Mouse (Mus musculus): ENCODE data around the gene Rab28. TPM values are rescaled to one million over a fixed set of nuclear protein-coding genes. Genes with fewer than 3 reads are reported as not detected.
"Not testable (repeated sequence)": the region's sequence is repeated elsewhere in the genome, so short reads cannot be mapped to it uniquely, and the experiment has no call there.

Rab28 gene
- total RNA-seq (2021) = 10 to 100 TPM; 78.9 to 84.4 TPM
- long read RNA-seq, experiment 1, transcript Rab28-201 (7 exons, 1,635 nt) = minor isoform, 6 of 222 reads
- long read RNA-seq, experiment 1, transcript Rab28-203 (8 exons, 1,697 nt) = major isoform, 194 of 222 reads
- long read RNA-seq, experiment 1, partial matches to known transcripts = 3 of 222 reads
- long read RNA-seq, experiment 1, other reads (novel, unspliced or antisense) = 18 of 222 reads
- long read RNA-seq, experiment 2, transcript Rab28-203 (8 exons, 1,697 nt) = major isoform, 238 of 264 reads
- long read RNA-seq, experiment 2, partial matches to known transcripts = 5 of 264 reads
- long read RNA-seq, experiment 2, other reads (novel, unspliced or antisense) = 17 of 264 reads

DNA sequence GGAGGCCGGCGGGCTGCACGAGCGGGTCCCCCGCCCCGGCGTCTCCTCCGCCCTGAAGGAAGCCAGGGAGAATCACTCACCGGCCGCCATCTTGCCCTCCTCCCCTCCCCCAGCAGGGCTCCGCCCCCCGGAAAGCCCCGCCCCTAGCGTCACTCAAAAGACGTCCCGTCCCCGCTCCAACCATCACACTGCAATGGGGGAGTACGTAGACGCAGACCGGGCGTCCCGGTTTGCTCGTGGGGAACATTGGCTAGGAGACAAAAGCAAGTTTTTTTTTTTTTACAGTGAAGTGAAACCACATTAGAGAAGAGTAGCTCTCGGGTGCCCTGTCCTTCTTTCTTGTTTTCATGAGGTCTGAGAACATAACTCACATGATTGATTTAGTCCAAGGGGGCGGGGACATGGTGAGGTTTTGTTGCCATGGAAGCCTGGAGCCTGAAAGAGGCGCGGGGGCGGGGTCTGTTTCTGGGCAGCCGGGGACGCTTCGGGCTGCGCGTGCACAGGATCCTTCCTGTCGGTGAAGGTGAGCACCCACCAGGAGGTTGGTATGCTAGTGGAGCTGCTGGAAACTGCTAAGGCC is at the start of gene Rab28:
Gene Rab28 (minus strand): TSS at position 107 of the 580 bp plus-strand sequence.
- intact Hi-C loops (cut with DNase I) = no loop called here
- peak; percentile 89 to 92 for DNase-seq

DNA sequence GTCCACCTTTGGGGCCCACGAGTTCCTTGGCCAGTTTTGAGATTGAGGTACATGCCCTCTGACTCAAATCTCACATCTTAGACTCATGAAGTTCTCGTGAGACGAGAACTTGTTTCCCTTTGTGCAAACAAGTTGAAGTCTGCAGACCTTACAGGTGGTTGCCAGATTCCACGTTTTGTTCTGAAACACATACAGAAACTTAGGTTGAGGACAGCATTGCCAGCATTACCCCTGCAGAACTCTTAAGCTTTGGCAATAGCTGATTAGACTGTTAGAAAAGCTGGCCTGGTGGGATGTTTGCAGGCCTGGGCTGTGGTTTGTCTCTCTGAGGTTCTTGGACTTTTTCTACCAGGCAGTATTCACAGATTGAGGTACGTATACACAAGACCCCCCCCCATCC is 49.4 kb upstream of the Rab28 start:
- DNase-seq = no peak
- intact Hi-C loops (cut with DNase I) = no loop called here

DNA sequence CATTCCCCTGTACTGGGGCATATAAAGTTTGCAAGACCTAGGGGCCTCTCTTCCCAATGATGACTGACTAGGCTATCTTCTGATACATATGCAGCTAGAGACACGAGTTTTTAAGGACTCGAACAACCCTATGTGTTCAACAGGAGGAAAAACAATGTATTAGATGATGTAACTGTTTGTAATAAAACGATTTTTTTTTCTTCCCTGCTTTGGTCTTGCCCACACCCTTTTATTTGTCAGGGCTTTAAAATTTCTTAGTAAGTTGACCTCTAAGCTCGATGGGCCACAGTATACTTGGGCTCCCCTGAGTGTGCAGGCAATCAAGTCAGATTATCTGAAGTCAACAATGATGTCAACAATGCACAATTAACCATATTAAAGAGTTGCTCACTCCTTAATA is 48.4 kb upstream of the Rab28 start:
- intact Hi-C loops (cut with DNase I) = no loop called here
- DNase-seq = no peak

DNA sequence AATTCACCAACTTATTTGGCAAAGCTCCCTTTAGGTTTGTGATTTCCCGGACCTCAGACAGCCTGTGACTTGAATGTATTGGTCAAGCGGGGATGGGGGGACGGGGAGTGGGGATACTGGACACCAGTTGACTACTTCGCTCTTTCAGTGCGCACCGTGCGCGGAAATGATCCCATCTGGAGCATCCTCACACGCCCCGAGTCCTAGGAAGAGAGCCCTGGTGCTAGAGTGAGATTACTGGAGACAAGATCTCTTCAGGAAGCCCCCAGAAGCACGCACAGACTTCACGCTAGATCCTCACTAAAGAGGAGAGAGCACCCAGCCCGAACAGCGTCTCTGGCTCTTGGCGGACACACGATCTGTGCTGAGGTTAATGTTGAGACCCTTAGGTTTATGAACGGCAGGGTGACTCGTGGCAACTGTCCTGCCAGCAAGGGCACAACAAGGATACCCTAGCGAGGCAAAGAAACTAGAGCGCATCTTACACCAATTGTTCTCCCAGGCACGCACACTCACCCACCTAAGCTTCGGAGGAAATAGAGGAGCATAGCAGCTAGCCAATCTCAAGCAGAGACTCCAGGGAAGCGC is 47.5 kb upstream of the Rab28 start:
- no peak for DNase-seq
- intact Hi-C loops (cut with DNase I) = no loop called here

DNA sequence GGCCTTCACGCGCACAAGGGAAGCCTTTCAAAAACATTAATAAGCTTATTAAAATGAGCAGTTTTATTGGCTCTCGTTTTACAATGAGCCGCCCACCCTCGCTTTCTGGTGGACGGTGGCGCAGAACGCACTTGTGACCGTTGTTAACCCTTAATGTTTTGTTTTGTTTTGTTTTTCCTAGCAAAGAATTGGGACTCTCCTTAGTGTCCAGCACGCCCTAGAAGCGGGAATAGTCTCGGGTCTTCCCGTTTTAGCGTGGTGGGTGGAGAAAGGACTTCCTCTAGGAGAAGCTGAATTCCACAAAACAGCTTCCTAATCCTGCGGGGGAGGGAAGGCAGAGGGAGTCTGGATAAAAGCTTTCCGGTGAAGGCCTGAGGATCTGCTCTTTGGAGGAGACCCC is 46.9 kb upstream of the Rab28 start:
- intact Hi-C loops (cut with DNase I) = no loop called here
- no peak for DNase-seq

DNA sequence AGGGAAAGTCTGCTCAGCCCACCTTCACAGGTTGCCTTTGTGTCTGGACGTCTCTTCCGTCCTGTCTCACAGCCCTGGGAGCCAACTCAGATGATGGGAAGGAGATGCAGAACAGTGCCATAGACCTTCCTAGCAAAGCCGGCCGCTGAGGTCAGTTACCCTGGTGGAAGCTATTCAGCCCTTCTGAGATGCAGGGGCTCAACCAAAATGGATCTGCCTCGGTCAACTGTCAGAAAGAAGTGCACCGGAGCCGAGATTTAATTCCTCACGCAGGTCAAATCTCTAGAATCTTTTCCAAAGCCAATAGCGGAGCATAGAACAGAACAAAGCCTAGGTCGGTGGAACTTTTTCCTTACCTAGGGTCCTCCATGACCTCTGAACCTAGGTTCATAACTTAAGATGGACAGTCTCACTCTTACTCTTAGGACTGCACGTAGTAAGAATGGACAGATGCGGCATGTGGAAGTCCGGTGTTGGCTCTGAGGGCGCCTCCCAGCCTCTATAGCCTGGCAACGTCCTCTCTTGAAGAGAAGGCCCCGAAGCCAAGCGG is 46.3 kb upstream of the Rab28 start:
- no peak for DNase-seq
- intact Hi-C loops (cut with DNase I) = no loop called here

DNA sequence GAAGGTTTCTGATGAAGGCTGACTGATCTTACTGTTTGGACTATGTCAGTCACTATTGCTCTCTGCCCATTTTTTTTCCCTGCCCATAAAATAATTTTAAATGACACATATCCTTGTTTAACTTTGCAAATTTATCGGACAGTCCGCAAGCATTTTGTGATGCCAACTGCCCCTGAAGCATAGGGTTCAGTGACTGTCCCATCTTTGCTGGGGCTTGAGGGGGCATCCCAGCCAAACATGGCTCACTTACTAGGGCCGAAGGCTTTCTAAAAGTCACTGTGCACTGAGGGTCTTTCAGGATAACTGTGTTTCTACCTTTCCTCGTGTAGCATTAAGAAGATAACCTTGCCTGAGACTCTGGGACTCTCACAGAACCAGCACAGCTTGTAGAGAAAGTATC is 44.8 kb upstream of the Rab28 start:
- intact Hi-C loops (cut with DNase I) = no loop called here
- DNase-seq = no peak

DNA sequence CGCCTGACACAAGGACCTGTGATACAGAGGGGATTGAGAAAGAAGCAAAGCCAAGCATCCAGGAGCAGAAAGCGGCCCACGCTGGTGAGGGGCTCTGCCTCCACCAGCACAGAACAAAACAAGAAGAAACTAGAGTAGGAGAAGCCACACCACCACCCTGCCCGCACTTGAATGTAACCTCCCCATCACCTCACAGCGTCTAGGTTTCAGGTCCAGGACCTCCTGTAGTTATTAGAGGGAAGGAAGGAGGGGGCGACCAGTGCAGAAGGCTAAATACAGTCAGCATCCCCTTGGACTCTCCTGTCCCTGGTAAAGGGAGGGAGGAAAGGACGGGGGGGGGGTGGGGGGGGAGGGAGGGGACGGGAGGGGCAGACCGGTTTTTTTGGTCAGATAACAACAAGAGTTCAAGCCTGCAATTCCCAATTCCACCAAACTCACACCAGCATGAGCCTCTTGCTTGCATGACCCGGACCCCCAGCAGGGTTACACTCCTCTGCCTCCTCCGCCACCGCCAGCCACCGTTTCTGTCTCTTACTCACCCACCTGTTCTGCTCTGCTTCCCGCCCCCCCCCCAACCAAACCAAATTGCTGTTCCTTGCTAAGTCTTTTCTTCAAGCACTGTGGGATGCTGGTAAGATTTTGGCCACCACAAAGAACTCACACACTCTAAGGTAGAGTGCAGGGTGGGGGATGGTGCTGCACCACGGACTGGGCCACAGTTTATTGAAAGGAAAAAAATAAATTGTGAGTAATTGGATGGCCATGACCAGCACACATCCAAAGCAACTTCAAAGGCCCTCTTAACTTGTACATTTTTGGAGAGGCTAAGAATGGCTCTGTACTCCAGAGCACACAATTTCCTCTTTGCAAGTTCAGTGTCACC is 37.2 kb upstream of the Rab28 start:
- intact Hi-C loops (cut with DNase I) = no loop called here
- DNase-seq = no peak

DNA sequence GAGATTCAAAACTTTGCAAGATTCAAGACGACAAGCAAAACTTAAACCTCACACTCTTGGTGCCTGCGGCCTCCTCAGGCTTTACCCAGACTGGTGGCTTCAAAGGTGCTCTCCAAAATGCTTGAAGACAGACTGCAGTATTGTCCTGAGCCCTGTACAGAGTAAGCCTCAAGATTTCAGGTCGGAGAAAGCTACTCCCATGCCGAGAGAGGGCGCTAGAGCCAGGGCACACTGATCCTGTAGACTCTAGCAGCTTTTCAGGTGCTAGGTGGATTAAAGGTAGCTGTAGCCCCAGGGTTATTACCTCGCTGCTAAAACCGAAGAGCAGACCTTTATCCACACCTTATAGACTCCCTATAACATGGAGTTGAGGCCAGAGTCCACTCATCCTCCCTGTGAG is 36.3 kb upstream of the Rab28 start:
- intact Hi-C loops (cut with DNase I) = no loop called here
- DNase-seq = no peak

DNA sequence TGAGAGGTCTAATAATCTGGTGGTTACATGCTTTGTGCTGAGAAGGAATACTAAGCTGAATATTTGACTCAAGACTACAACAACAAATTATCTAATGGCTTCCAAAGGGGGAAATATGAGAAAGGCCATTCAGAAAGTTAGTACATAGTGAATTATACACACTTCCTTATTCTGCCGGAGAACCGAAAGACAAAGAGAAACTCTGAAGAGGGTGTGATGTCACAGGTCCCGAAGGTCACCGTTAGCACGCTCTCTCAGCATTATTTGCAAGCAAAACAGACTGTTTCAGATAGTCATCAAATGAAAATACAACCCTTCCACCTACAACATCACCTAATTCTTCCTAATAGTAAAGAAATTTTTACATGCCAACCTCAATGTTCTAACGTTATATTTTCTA is 30.9 kb upstream of the Rab28 start:
- intact Hi-C loops (cut with DNase I) = no loop called here
- DNase-seq = no peak

DNA sequence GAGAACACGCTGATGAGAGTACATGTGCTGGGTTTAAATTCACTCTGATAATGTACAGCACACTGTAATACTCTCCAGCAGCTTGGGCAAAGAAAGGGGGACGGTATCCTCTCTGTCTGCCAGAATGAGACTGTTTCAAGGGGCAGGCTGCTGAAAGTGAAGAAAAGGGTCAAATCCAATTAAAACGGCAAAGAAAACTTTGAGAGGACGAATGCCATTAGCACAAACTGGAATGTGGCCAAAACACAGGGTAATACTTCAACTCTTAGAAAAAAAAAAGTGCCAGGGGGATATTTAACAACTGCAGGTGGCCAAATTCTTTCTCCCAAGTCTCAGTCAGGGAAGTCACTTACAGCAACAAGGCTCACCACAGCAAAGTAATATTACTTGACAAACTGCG is 29.1 kb upstream of the Rab28 start:
- no peak for DNase-seq

DNA sequence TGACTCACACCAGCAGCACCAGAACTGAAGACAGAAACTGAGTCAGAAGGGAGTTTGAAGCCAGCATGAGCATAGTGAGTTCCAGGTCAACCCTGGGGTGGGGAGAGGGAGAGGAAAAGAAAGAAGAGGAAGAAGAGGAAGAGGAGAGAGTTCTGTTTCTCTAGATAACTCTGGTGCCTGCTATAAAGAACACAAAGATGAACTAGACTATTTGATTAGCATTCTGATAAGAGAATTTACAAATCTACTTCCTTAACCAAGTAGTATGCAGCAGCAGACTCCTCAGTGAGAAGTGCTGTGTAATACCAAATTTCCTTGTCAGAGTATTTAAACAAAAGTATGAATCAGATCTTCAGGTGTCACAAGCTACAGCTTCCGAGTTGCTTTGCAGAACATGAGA is 19.1 kb upstream of the Rab28 start:
- intact Hi-C loops (cut with DNase I) = no loop called here
- DNase-seq = no peak

More for the DNA sequence above, 29.1 kb upstream of the Rab28 start:
- intact Hi-C loops (cut with DNase I) = no loop called here

DNA sequence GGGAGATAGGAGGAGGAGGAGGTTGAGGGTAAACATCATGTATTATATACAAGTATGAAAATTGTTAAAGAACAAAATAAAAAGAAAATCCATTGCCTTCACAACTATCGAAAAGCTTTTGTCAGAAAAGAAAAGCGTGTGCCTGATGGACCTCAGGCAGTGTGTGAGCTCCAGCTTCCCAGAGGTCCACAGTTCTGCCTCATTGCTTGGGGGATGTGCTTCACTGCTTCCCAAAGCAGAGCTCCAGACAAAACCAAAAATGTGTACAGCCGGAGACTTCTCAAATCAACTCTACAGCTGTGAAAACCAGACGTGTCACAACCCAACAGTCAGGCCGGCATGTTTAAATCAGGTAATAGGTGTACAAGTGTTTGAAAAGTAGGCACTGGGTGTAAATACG is 17.6 kb upstream of the Rab28 start:
- intact Hi-C loops (cut with DNase I) = no loop called here
- DNase-seq = no peak

DNA sequence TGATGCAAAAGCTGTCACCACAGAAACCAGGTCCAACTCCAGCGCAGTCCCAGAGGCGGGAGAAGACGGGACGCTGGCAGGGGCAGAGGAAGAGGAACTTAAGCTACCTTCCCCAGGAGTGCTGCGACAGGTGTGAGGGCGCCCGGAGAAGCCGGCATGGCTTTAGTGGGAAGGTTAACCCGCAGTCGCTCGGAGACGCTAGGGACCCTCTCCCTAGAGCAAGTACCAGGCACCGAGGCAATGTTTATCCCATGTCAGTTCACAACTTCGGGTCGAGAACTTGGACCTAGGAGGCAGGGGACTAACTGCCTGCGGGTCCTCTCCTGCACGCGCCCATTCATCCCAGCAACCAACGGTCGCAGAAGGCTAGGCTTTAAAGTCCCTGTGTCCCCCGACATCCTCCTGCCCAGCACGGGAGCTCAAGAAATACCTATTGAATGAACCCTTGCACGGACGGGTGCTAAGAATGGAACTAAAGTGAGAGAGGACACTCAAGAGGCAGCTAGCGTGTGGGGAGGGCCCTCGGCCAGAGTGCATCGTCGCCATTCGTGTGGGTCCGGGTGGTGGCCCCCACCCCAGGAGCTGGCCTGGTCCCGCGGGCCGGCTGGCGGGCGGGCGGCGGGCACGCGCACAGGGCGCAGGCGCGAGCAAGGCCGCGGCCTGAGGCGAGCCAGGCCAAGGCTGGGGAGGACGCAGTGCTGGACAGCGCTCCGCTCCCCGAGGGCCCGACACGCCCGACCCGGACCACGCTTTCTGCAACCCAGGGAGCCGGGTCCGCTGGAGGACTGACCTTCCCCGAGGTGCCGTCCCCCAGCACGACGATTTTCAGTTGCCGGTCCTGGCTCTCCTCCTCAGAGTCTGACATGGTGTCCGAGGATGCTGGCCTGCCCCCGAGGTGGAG is 592 bp downstream of the Rab28 start:
- peak; percentile 5 to 21 for DNase-seq
- intact Hi-C loops (cut with DNase I) = no loop called here

DNA sequence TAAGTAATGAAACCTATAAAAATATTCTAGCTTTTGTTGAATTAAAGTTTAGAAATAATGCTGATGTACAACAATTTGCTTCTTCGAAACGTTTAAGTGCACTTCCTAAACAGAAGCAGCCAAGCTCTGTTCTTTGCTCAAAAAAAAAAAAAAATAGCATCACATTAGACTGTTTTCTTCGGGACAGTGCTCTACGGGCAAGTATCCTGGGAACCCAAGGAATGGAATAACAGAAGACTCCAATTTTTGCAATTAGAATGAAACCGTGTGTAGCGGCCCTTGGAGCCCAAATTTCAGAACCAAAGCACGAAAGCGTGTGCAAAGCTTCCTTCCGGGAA is 1.2 kb downstream of the Rab28 start:
- no peak for DNase-seq
- intact Hi-C loops (cut with DNase I) = no loop called here

DNA sequence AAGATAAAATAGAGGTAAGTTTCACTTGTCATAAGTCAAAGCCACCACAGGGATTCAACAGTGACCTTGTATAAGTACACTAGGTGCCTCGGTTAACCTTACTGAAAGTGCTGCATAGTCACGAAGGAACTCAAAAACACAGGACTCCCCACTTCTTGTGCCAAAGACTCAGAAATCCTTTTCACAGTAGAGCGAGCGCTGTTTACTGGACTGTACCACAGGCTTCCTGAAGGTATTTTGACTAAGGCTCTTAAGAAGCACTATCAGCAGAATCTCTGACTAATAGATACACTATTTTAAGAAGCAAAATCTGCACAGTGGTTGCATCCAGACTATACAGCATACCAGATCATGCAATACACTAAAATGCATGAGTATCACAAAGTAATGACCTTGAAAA is 6.9 kb downstream of the Rab28 start:
- intact Hi-C loops (cut with DNase I); DNase-seq: not testable (repeated sequence)

DNA sequence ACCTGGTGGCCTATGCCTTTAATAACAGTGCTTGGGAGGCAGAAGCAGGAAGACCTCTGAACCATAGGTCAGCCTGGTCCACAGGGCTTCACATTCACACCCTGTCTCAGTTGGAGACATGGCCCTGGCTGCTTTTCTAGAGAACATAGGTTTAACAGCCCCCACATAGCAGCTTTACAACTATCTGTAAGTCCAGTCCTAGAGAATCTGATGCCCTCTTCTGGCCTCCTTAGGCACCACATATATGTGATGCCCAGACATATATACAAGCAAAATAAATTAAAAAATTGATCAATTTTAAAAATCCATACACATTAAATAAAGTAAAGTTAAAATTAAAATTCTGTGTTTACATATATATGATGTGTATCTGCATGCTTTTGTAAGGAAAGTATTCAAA is 10.0 kb downstream of the Rab28 start:
- no peak for DNase-seq
- intact Hi-C loops (cut with DNase I) = no loop called here

DNA sequence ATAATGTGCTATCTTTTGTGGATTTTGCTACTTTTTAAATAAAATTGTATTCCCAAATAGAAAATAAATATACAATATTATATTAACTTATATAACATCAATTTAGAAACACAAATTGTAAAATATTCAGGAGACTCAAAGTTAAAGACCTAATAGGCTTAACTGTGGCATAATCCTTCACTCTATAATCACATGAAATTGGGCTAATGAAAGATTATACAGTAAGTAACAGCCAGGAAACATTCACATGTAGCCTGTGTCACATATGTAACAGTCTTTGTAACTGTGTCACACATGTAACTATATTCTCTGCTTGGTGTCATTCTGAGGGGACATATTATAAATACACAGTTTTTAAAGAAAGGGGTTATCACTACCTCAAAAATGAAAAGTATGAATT is 22.9 kb downstream of the Rab28 start:
- intact Hi-C loops (cut with DNase I) = no loop called here

DNA sequence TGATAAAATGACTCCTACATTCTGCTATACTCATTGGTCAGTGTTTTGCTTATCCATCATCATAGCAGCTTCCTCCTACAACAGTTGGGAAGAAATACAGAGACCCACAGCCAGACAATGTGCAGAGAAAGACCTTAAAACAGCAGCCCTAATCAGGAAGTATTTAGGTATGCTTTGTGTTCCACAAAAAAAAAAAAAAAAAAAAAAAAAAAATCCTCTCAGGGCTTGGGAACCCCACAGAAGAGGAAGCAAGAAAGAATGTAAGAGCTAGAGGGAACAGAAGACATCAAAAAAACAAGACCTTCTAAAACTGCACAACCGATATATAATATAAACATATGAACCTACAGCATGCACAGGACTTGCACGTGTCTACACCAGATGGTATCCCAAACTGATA is 24.0 kb downstream of the Rab28 start:
- DNase-seq = no peak
- intact Hi-C loops (cut with DNase I) = no loop called here

More for the DNA sequence above, 22.9 kb downstream of the Rab28 start:
- no peak for DNase-seq

DNA sequence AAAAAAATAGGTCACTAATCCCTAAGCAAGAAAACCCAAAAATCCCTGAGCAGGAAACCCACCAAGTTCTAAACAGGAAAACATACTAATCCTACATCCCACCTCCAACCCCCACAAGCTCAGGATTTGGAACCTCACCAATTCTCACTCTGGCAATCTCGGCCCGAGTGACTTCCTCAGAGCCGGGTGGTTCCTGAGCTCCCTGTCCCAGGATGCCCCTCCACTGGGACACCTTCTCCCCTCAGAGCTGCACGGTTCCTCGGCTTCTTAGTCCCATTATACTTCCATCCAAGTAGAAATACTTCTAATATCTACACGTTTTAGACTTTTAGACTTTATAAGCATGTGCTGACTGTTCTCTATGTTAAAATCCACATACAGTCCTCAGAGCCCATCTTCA is 41.9 kb downstream of the Rab28 start:
- DNase-seq = no peak
- intact Hi-C loops (cut with DNase I) = no loop called here

Measured in gastrocnemius, postnatal 36 days (tissue).